Mouse (Mus musculus): Measurements from ENCODE around the gene Slc35d2.

- TF ChIP-seq CTCF (IDR thresholded peaks at IDR 0.05; ENCODE audit: control insufficient read depth, insufficient read depth, low read length) (no peak), POLR2A (IDR thresholded peaks at IDR 0.05; ENCODE audit: borderline replicate concordance, control insufficient read depth, low read depth, low read length) (no peak)
These were observed 53.1 kb downstream of the Slc35d2 start for GRCm38 (mm10) chr13:64076074-64076473.
